Mouse (Mus musculus): ENCODE measurements at regions not wholly inside any gene's neighbourhood (a gene's known extent, or its start where the extent isn't known, plus 50 kb on each side); places are given as distances from the start of the nearest gene placed in this dataset.

DNA sequence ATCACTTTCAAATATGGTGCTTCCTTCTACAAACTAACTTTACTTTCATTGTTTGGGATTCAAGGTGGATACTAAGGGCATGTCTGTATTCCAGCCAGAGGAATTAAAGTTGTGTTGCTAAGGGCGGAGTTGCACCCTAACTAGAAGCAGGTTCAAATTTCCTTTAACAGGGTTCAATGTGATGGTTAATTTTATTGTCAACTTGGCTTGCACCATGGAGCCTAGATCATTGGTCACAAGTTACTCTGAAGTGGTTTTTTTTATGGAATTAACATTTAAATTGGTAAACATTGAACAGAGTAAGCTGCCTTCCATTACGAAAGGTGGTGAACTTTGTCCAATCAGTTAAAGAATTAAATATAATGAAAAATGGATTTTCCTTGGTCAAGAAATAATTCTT is 86.7 kb upstream of the Plxnc1 start:
- no peak for DNase-seq

DNA sequence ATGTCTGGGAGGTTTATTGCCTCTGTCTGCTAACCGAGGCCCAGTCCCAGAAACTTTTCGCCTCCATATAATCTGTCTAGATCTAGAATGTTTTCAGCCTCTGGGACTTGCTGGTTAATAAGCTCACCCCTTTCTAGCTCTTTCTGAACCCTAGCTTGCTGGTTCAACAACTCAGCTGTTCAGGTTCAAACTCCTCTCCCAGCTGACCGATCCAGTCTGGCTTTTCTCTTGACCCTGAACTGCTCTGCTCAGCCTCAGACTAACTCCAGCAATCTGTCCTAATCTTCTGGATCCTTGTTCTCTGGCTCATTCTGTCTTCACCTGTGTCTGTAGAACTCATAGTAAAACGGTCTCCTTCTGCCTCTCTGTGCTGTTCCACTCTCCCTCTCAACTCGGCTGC is 86.2 kb upstream of the Plxnc1 start:
- no peak for DNase-seq

DNA sequence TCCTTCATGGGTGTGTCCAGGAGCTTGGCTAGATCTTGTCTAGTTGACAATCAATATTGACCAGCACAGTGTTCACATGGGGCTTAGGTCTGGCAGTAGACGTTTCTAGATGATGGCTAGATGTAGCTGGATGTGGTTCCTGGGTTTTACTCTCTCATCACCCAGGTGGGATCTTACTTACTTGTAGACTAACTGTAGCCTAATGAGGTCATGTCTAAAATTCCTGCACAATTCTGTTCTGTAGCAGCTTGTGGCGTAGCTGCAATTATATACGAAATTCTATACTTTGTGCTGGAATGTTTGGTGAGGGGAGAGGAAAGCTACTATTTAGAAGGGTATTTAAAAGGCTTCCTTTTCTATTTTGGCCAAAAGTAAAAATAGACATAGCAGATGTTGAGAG is 84.9 kb upstream of the Plxnc1 start:
- DNase-seq = no peak

DNA sequence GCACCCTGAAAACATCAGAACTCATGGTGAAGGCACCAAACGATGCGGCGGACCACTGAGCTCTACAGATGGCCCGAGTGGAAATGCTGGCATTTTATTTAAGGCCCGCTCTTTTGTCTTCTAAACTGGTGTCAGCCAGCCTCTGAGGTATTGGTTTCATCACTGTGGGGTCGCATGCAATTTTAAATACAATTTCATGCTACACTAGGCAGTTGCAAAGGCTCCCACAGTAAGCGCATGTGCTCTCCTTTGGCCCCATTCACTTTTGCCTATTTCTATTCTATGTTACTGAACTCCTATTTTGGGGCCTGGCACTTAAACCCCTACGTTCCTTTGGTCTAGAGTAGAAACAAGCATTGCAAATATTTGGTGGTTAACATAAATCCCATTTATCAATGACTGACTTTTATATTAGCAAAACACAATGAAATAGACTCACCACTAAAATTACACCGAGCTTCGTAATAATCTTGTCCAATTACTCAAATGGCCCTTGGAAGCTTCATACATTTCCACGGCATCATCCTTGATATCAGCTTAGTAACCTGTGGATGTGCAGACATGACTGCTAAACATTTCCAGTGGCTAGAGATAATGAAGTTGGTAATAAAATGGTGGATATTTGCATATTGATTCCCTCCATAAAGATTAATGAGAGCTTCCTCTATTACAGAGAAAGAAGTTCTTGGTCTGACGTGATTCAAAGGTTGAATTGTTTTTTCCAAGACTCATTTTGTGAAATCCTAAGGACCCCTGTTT is 81.1 kb upstream of the Plxnc1 start:
- DNase-seq = no peak

DNA sequence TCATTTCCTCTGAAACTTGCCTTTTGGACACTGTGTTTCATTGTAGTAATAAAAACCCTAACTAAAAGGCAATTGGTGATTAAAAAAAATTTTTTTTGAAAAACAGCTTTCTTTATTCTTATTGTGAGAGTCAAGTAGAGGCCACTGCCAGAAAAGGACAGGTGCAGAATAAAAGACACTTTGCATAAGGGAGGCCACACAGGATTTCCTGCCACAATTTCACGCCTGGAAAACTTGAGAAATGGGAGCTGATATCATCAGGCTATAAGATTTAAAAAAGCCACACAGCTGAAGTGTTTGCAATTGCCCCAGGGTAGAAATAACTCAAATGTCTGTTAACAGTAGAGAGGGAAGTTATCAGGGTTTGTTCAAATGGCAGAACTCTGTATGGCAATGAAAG is 76.6 kb upstream of the Plxnc1 start:
- no peak for DNase-seq

DNA sequence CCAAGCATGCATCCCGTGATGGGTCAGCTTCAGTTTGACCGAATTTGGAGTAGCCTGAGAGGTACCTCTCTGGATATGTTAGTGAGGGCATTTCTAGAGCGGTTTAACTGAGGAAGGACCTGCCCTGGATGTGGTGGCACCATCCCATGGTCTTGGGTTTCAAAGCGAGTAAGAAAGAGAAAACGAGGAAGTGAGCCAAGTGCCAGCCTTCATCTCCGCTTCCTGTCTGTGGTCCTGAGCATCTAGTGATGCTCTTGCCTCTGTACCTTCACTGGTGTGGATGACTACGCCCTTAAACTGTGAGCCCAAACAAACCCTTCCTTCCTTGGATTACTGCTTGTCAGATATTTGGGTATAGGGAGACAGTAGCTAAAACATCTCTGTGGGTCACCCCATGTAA is 72.3 kb upstream of the Plxnc1 start:
- DNase-seq = no peak

DNA sequence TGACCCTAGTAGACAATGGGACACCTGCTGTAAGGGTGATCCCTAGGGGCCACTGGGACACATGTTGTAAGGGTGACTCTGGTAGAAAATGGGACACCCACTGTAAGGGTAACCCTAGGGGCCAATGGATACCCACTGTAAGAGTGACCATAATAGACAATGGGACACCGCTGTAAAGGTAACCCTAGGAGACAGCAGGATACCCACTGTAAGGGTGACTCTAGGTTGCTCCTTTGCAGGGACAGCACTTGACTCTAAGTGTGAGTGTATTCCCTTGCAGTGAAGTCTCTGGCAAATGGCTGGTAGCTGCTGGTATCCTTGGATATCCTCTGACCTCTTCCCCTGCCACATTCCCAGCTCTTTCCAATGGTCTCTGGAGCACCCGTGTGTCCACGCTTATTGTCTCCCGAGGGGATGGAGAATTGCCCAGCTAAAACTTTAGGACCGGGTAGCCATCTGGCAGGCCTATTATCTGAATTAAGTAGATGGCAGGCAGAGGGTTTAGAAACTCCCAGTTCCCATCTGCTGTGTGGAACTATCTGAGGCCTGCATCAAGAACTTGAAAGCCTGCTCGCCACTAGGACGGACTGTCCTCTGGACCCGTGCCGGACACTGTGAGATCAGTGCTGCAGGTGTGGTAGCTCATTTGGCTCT is 70.8 kb upstream of the Plxnc1 start:
- peak; percentile 41 for DNase-seq

DNA sequence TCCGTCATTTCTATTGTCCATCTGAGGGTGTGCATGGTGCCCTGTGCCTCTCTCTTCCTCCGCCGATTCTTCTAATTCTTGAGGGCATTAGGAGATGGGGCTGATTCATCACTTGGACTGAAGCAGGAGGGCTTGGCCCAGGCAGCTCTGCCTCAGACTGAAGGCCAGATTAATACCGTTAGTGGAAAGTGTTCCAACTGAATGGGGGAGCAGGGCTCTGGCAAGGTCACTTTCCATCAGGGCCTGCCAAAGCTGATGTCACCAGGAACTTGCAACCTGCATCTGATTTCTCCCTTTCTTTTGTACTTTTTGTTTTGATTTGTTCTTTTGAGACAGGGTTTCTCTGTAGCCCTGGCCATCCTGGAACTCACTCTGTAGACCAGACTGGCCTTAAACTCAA is 69.3 kb upstream of the Plxnc1 start:
- DNase-seq = peak; percentile 69

DNA sequence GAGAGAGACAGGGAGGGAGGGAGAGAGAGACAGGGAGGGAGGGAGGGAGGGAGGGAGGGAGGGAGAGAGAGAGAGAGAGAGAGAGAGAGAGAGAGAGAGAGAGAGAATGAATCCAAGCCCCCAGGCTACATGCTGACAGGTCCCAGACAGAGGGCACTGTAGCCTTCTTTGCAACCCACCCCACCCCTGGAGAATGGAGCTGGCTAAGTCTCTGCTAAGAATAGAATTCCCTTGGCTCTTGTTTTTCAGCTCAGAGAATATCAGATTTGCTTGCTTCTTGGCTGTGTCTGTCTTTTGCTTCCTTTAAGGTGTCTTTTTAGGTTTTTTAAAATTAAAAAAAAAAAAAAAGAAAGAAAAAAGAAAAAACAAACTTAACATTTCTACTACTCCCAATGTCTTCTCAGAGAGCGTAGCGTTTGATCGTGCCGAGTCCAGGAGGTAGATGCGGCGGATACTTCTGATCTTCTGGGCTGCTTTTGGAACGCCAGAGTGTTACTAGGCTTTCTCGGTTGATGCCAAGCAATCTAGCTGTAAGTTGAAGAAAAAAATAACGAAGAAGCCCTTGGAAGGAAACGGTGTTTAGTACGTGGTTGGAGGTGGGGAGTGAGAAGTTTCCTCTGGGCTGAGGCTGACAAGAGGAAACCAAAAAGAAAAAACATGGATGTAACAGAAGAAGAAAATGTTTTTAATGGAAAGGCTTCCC is 68.7 kb upstream of the Plxnc1 start:
- DNase-seq = no peak

DNA sequence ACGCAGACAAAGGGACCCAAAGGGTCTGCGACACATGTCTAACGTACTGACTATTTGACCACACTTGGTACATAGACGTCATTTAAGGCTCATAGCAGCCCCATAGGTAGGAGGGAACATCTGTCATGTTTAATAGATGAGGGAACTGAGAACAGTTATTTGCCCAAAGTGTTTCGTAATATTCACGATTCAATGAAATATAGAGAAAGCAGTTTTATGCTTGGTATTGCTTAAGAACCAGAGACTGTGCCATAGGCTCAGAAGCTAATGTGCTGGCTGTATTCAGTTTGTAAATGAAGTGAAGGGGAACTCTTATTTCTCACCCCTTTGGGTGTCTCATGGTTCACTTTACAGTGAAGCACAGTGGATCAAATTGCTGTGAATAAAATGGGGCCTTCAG is 65.7 kb upstream of the Plxnc1 start:
- DNase-seq = no peak

DNA sequence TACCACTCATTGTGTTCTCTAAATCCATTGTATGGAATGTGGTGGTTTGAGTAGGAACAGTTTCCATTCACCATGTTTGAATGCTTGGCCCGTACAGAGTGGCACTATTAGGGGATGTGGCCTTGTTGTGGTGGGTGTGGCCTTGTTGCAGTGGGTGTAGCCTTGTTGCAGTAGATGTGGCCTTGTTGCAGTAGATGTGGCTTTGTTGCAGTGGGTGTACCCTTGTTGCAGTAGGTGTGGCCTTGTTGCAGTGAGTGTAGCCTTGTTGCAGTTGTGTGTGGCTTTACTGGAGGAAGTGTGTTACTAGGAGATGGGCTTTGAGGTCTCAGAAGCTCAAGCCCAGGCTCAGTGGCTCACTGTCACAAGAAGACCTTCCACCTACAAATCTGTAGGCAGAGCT is 64.4 kb upstream of the Plxnc1 start:
- no peak for DNase-seq

DNA sequence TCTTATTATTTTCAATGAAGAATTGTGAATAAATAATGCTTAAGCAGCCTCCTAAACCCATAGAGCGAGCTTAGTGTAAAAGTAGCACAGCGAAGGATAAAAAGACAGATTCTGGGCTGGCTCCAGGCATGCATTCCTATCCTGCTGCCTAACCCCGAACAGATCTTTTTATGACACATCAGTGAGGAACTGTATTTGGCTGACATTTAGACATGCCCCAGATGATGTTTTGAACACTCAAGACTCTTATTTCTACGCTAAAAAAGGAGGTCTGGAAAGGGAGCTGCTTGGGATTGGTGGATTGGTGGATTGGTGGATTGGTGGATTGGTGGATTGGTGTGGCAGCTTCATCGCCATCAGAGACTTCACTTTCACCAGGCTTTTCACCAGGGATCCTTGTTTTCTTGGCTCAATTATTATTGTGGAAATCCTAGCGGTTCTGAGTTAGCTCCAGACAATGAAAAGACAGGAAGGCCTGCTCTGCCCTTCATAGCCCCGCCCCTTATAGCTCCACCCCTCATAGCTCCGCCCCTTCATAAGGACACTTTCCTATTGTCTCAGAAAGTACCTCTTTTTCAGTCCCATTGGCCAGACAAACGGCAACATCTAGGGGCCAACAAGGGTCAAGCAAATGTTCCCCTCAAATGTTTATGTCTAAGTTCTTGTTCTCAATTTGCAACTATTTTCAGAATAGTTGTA is 59.6 kb upstream of the Plxnc1 start:
- no peak for DNase-seq

DNA sequence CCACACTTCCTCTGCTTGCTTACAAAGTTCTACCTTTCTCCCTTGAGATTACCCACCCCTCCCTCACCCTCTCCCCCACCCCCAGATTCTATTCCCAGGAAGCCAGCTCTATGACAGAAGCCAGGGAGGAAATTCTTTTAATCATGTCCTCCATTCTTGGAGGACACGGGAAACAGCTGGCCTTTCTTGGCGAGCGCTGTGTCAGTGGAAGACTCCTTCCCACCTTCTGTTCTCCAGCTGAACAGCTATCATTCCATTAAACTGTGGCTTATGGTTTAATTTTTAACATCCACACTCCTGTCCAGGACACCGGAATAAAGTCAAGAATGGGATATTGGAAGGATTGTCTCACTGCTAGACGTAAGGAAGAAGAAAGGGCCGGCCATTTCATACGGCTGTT is 59.0 kb upstream of the Plxnc1 start:
- no peak for DNase-seq

DNA sequence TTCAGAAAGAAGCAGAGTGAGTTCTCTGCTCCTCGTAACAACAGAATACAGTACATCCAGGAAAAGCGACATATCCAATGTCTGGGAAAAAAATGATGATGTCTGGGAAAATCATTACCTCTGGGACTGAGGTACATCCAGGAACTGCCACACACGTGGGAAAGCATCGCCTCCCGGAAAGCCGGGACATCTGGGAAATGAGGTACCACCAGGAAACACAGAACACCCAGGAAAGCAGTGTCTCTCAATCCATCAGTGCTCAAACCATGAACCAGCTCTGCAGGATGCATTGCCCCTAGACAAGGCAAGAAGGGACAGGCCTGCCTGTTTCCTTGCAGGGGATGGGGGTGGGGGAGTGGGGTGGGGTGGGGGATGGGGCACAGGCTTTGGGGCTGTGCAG is 57.0 kb upstream of the Plxnc1 start:
- no peak for DNase-seq

DNA sequence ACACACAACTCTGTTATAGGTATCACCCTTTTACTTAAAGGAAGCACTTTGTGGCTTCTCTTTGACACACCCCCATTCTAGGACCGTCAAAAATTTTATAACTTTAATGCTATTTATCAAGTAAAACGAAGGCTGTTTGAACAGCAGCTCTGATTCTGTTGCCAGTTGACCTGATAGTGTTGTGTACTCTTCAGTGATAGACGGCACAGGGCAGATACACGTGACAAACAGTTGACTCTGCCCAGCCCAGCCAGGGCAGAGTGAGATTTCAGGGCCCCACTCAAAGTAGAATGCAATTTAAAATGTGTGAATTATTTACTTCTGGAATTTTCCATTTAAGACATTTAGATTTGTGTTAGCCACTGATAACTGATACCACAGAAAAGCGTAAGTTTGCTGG is 55.1 kb upstream of the Plxnc1 start:
- no peak for DNase-seq
